In genomic region chr11:80145787-80146275, GRCm38 (mm10) we compare ENCODE assay signal across 9 mouse cellular contexts. TPM values are rescaled to one million over a fixed set of nuclear protein-coding genes. Genes with fewer than 3 reads are reported as not detected.
A peak's percentile ranks its signal among the peaks of the same experiment; 100 is the strongest.
DNase-seq lines count a peak whose midpoint lies in the region; ATAC-seq and TF ChIP-seq lines count a peak whose summit lies in the region.
"Had no signal": no experiment of that assay in that cellular context is flagged by ENCODE, and none has a peak within 500 bp of the region (broad histone marks: within the 10 kb centered on the region; RNA-seq: fewer than 3 reads in every experiment).

No protein-coding gene starts in this region.

- DNase-seq in A20 (ENCODE audit: low read depth, low spot score) (peak; percentile 89), MEL-GATA-1-ER (ENCODE audit: extremely low read depth, low read depth) (peak; percentile 84)
- DNase-seq in neural tube, embryonic 10.5 days (ENCODE audit: extremely low spot score, low spot score), result no peak
- no peak for DNase-seq in midbrain, postnatal 0 days (ENCODE audit: low spot score)

- no peaks in the 10 kb centered on the region for H3K27me3 ChIP-seq in kidney, embryonic 16.5 days (ENCODE audit: insufficient read depth, low read length)
- H3K27me3 ChIP-seq in midbrain, postnatal 0 days (ENCODE audit: insufficient read depth, low read length), result no peaks in the 10 kb centered on the region
- no peaks in the 10 kb centered on the region for H3K27me3 ChIP-seq in neural tube, embryonic 15.5 days (replicated peaks)
- H3K27me3 ChIP-seq in midbrain, embryonic 13.5 days, result no peaks in the 10 kb centered on the region

- H3K4me1 ChIP-seq in kidney, embryonic 16.5 days (ENCODE audit: insufficient read depth, low read length), result peaks cover 12% of the 10 kb centered on the region; the same call in 1 of the 2 replicates
- 0 out of 2 replicates have a peak, but pooled peaks cover 3% of the 10 kb centered on the region for H3K4me1 ChIP-seq in midbrain, postnatal 0 days (ENCODE audit: insufficient read depth, low read length)
- H3K4me1 ChIP-seq in neural tube, embryonic 15.5 days, result peaks cover 14% of the 10 kb centered on the region
- peaks cover 14% of the 10 kb centered on the region for H3K4me1 ChIP-seq in midbrain, embryonic 13.5 days (replicated peaks)

- 27% methylated on average over 10 of the region's 10 CpGs for WGBS in kidney, embryonic 16.5 days
- WGBS in midbrain, postnatal 0 days, result 75% methylated on average over 10 of the region's 10 CpGs
- 53% methylated on average over 10 of the region's 10 CpGs for WGBS in neural tube, embryonic 15.5 days
- 78% methylated on average over 10 of the region's 10 CpGs for WGBS in midbrain, embryonic 13.5 days

- peak overlapping the region; percentile 26; the same call in 1 of the 2 replicates for H3K4me2 ChIP-seq in kidney, embryonic 16.5 days (replicated peaks; ENCODE audit: low read depth, low read length)
- H3K4me2 ChIP-seq in midbrain, postnatal 0 days (ENCODE audit: low read depth, low read length, poor library complexity, severe bottlenecking), result no peak overlapping the region
- no peak overlapping the region for H3K4me2 ChIP-seq in neural tube, embryonic 15.5 days
- no peak overlapping the region for H3K4me2 ChIP-seq in midbrain, embryonic 13.5 days (replicated peaks)

- no peak for TF ChIP-seq CTCF in midbrain, postnatal 0 days (IDR thresholded peaks at IDR 0.05)

- peak; percentile 29; the same call in 1 of the 2 replicates for ATAC-seq in kidney, embryonic 16.5 days (ENCODE audit: low FRiP score, low TSS enrichment)
- ATAC-seq in monocyte, adult 5-6 weeks (replicated peaks; ENCODE audit: insufficient number of reproducible peaks, low FRiP score, low TSS enrichment, poor library complexity, severe bottlenecking), result peak; percentile 87
- no peak for ATAC-seq in midbrain, postnatal 0 days (ENCODE audit: low FRiP score)
- ATAC-seq in neural tube, embryonic 15.5 days (ENCODE audit: low FRiP score), result no peak
- ATAC-seq in midbrain, embryonic 13.5 days, result no peak

- no peaks in the 10 kb centered on the region for H3K36me3 ChIP-seq in kidney, embryonic 16.5 days (ENCODE audit: insufficient read depth, low read length)
- no peaks in the 10 kb centered on the region for H3K36me3 ChIP-seq in midbrain, postnatal 0 days (ENCODE audit: insufficient read depth, low read length)
- H3K36me3 ChIP-seq in neural tube, embryonic 15.5 days, result no peaks in the 10 kb centered on the region
- no peaks in the 10 kb centered on the region for H3K36me3 ChIP-seq in midbrain, embryonic 13.5 days

- H3K4me3 ChIP-seq in kidney, embryonic 16.5 days (ENCODE audit: low read length), result no peak overlapping the region
- H3K4me3 ChIP-seq in midbrain, postnatal 0 days (ENCODE audit: low read depth, low read length), result no peak overlapping the region
- no peak overlapping the region for H3K4me3 ChIP-seq in neural tube, embryonic 15.5 days (replicated peaks)
- no peak overlapping the region for H3K4me3 ChIP-seq in midbrain, embryonic 13.5 days (replicated peaks)
- H3K4me3 ChIP-seq: myocyte had no signal

- 0 out of 2 replicates have a peak overlapping the region, but pooled peaks have one; percentile 26 for H3K9ac ChIP-seq in kidney, embryonic 16.5 days (replicated peaks; ENCODE audit: low read length)
- H3K9ac ChIP-seq in midbrain, postnatal 0 days (replicated peaks; ENCODE audit: low read length, poor library complexity, severe bottlenecking), result no peak overlapping the region
- no peak overlapping the region for H3K9ac ChIP-seq in neural tube, embryonic 15.5 days (replicated peaks)
- no peak overlapping the region for H3K9ac ChIP-seq in midbrain, embryonic 13.5 days (replicated peaks)

- H3K9me3 ChIP-seq in kidney, embryonic 16.5 days (ENCODE audit: low read length), result no peaks in the 10 kb centered on the region
- H3K9me3 ChIP-seq in midbrain, postnatal 0 days (ENCODE audit: low read length), result no peaks in the 10 kb centered on the region
- H3K9me3 ChIP-seq in neural tube, embryonic 15.5 days (replicated peaks), result no peaks in the 10 kb centered on the region
- no peaks in the 10 kb centered on the region for H3K9me3 ChIP-seq in midbrain, embryonic 13.5 days

- peak overlapping the region; percentile 77 for H3K27ac ChIP-seq in kidney, embryonic 16.5 days (ENCODE audit: low read length)
- no peak overlapping the region for H3K27ac ChIP-seq in midbrain, postnatal 0 days (ENCODE audit: low read depth, low read length)
- no peak overlapping the region for H3K27ac ChIP-seq in neural tube, embryonic 15.5 days (replicated peaks)
- H3K27ac ChIP-seq in midbrain, embryonic 13.5 days, result no peak overlapping the region

RNA-seq across cellular contexts. Expression of gene Tefm, which starts 3.9 kb away (rescaled TPM):
- 35.0 and 39.0 TPM in 2 replicates for polyA plus RNA-seq in kidney, embryonic 16.5 days (2015; fragmentation: Nextera tagmentation; extraction: Ambion mirVana)
- 2.9 to 11.4 TPM (median 5.8 TPM) in 3 replicates for total RNA-seq in monocyte, adult 5-6 weeks (2017)
- 9.5 and 14.3 TPM in 2 replicates for total RNA-seq in midbrain, postnatal 0 days (2014; rRNA removed)
- 18.5 and 20.1 TPM in 2 replicates for polyA plus RNA-seq in midbrain, postnatal 0 days (2015; fragmentation: Nextera tagmentation; extraction: Ambion mirVana)
- polyA plus RNA-seq in neural tube, embryonic 15.5 days (2015; fragmentation: Nextera tagmentation; extraction: Ambion mirVana), result 21.9 and 26.3 TPM in 2 replicates
- polyA plus RNA-seq in midbrain, embryonic 13.5 days (2015; fragmentation: Nextera tagmentation; extraction: Ambion mirVana), result 28.3 and 31.2 TPM in 2 replicates

RNA-seq across cellular contexts. Expression of gene Adap2, which starts 8.1 kb away (rescaled TPM):
- polyA plus RNA-seq in kidney, embryonic 16.5 days (2015; fragmentation: Nextera tagmentation; extraction: Ambion mirVana), result 3.1 and 3.6 TPM in 2 replicates
- total RNA-seq in monocyte, adult 5-6 weeks (2017), result 6.7 to 11.8 TPM (median 8.7 TPM) in 3 replicates
- 5.7 and 11.2 TPM in 2 replicates for total RNA-seq in midbrain, postnatal 0 days (2014; rRNA removed)
- 4.0 and 4.2 TPM in 2 replicates for polyA plus RNA-seq in midbrain, postnatal 0 days (2015; fragmentation: Nextera tagmentation; extraction: Ambion mirVana)
- polyA plus RNA-seq in neural tube, embryonic 15.5 days (2015; fragmentation: Nextera tagmentation; extraction: Ambion mirVana), result 3.4 and 4.1 TPM in 2 replicates
- 2.5 and 2.7 TPM in 2 replicates for polyA plus RNA-seq in midbrain, embryonic 13.5 days (2015; fragmentation: Nextera tagmentation; extraction: Ambion mirVana)

RNA-seq across cellular contexts. Expression of gene Rnf135, which starts 37.8 kb away (rescaled TPM):
- polyA plus RNA-seq in kidney, embryonic 16.5 days (2015; fragmentation: Nextera tagmentation; extraction: Ambion mirVana), result 12.9 and 14.0 TPM in 2 replicates
- total RNA-seq in monocyte, adult 5-6 weeks (2017), result 5.0 to 10.4 TPM (median 6.2 TPM) in 3 replicates
- total RNA-seq in midbrain, postnatal 0 days (2014; rRNA removed), result 3.0 and 3.7 TPM in 2 replicates
- polyA plus RNA-seq in midbrain, postnatal 0 days (2015; fragmentation: Nextera tagmentation; extraction: Ambion mirVana), result 3.3 and 4.2 TPM in 2 replicates
- 2.9 and 6.2 TPM in 2 replicates for polyA plus RNA-seq in neural tube, embryonic 15.5 days (2015; fragmentation: Nextera tagmentation; extraction: Ambion mirVana)
- polyA plus RNA-seq in midbrain, embryonic 13.5 days (2015; fragmentation: Nextera tagmentation; extraction: Ambion mirVana), result 2.6 and 3.1 TPM in 2 replicates

RNA-seq across cellular contexts. Expression of gene Atad5, which starts 56.6 kb away (rescaled TPM):
- polyA plus RNA-seq in kidney, embryonic 16.5 days (2015; fragmentation: Nextera tagmentation; extraction: Ambion mirVana), result 8.3 and 10.5 TPM in 2 replicates
- 3.5 to 5.8 TPM (median 4.6 TPM) in 3 replicates for total RNA-seq in monocyte, adult 5-6 weeks (2017)
- total RNA-seq in midbrain, postnatal 0 days (2014; rRNA removed), result 5.6 and 8.0 TPM in 2 replicates
- 3.1 and 3.3 TPM in 2 replicates for polyA plus RNA-seq in midbrain, postnatal 0 days (2015; fragmentation: Nextera tagmentation; extraction: Ambion mirVana)
- 3.5 and 6.2 TPM in 2 replicates for polyA plus RNA-seq in neural tube, embryonic 15.5 days (2015; fragmentation: Nextera tagmentation; extraction: Ambion mirVana)
- 7.8 and 8.5 TPM in 2 replicates for polyA plus RNA-seq in midbrain, embryonic 13.5 days (2015; fragmentation: Nextera tagmentation; extraction: Ambion mirVana)

Comparison
In these comparisons a context has a peak if more than half of its experiments do, and no peak if none do; other contexts are left out.
1. DNase-seq: peak in A20 (single experiment) and MEL-GATA-1-ER (single experiment); none in neural tube, embryonic 10.5 days (single experiment) and midbrain, postnatal 0 days (single experiment).
2. ATAC-seq: peak in kidney, embryonic 16.5 days (single experiment) and monocyte, adult 5-6 weeks (single experiment); none in midbrain, postnatal 0 days (single experiment), neural tube, embryonic 15.5 days (single experiment) and midbrain, embryonic 13.5 days (single experiment).